Mouse (Mus musculus) E14TG2a.4 (cell line): ENCODE measurements around the gene Hs2st1.

Experiments used
- CTCF ChIP-seq: conservative IDR thresholded peaks from 2 replicates; pipeline ENCODE4 v1.5.1; 2014; ENCODE audit warnings: low read length
- POU5F1 ChIP-seq: IDR thresholded peaks from 2 replicates; pipeline ENCODE4 v1.6.1; 2014; ENCODE audit warnings: low read length, borderline replicate concordance

GRCm38 (mm10) chr3:144531023-144531422 is 39.0 kb downstream of the Hs2st1 start:
- TF ChIP-seq CTCF: no peak
- TF ChIP-seq POU5F1: no peak
